Mouse (Mus musculus) midbrain, embryonic 14.5 days (tissue): ENCODE measurements around the gene Sap18b. TPM values are rescaled to one million over a fixed set of nuclear protein-coding genes. Genes with fewer than 3 reads are reported as not detected.
A peak's percentile ranks its signal among the peaks of the same experiment; 100 is the strongest.

ENCODE experiments used
- ATAC-seq: fragments of 200-750 bp; cut with Nextera tagmentation; 2 replicates; pipeline ENCODE4 v1.8.0; 2017; ENCODE audit warnings: moderate number of reproducible peaks, moderate library complexity; ENCODE audit not compliant: low FRiP score, low TSS enrichment
- DNase-seq: peaks from one replicate; pipeline ENCODE4 v3.0.0-alpha.2; 2015
- H3K27ac ChIP-seq: fragments of 300-500 bp; sonication (generic); replicated peaks from 2 replicates; pipeline ENCODE4 v1.5.1; 2014; ENCODE audit warnings: mild to moderate bottlenecking, low read depth, low read length, moderate library complexity
- H3K27me3 ChIP-seq: fragments of 300-500 bp; sonication (generic); 2 replicates; pipeline ENCODE4 v1.6.1; 2014; ENCODE audit warnings: low read length, control low read depth, mixed read lengths; ENCODE audit not compliant: control insufficient read depth, insufficient read depth
- H3K36me3 ChIP-seq: fragments of 300-500 bp; sonication (generic); 2 replicates; pipeline ENCODE4 v1.6.1; 2014; ENCODE audit warnings: low read length, control low read depth; ENCODE audit not compliant: control insufficient read depth, insufficient read depth
- H3K4me1 ChIP-seq: fragments of 300-500 bp; sonication (generic); 2 replicates; pipeline ENCODE4 v1.6.1; 2014; ENCODE audit warnings: mild to moderate bottlenecking, antibody characterized with exemption, low read length, control low read depth; ENCODE audit not compliant: control insufficient read depth, insufficient read depth
- H3K4me2 ChIP-seq: fragments of 300-500 bp; sonication (generic); 2 replicates; pipeline ENCODE4 v1.6.1; 2014; ENCODE audit warnings: mild to moderate bottlenecking, low read length, moderate library complexity
- H3K4me3 ChIP-seq: fragments of 300-500 bp; sonication (generic); replicated peaks from 2 replicates; pipeline ENCODE4 v1.5.1; 2014; ENCODE audit warnings: low read depth, low read length
- H3K9ac ChIP-seq: fragments of 300-500 bp; sonication (generic); replicated peaks from 2 replicates; pipeline ENCODE4 v1.6.1; 2014; ENCODE audit warnings: mild to moderate bottlenecking, low read length, moderate library complexity
- H3K9me3 ChIP-seq: fragments of 300-500 bp; sonication (generic); 2 replicates; pipeline ENCODE4 v1.6.1; 2016; ENCODE audit warnings: low read length, control low read depth, mixed read lengths; ENCODE audit not compliant: control insufficient read depth
- WGBS: fragments of 180-500 bp; shearing (Covaris S2); extraction: QIAGEN DNeasy Blood & Tissue Kit; methylation state at CpG from one replicate; pipeline ENCODE4 v1.1.7; 2014; 5-methylcytosine and 5-hydroxymethylcytosine counted together
- polyA plus RNA-seq: library from polyadenylated mRNA; unstranded; fragments of >200 nt; fragmentation: Nextera tagmentation; extraction: Ambion mirVana; gene quantifications from 2 replicates; pipeline ENCODE4 v1.2.1, GENCODE M21; 2014

The Sap18b gene
- polyA plus RNA-seq, 1 experiment from 2014 or later: 233 TPM

DNA sequence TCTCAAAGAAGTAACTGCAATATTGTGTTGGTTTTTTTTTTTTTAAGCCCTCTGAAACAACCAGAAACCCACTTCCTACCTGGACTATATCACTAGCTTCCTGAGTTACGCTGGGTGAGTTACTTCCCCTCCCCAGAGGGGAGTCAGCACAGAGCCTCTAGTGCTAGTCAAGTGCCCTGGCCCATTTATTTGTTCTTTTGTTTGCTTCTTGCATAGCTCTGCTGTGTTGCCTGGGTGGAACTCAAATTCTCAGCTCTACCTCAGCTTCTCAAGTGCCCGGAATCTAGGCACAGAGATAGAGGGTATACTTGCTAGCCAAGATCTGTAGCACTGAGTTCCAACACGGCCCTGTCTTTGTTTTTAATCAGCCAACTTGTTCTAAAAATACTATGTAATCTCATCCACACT, 15.0 kb upstream of the Sap18b start:
- no peak overlapping the region for H3K9ac ChIP-seq
- DNase-seq (no peak), ATAC-seq (no peak)
- H3K27me3 ChIP-seq: no peaks in the 10 kb centered on the region
- H3K4me3 ChIP-seq: no peak overlapping the region
- no peaks in the 10 kb centered on the region for H3K9me3 ChIP-seq
- H3K4me1 ChIP-seq: peaks cover 11% of the 10 kb centered on the region
- no peak overlapping the region for H3K4me2 ChIP-seq
- no peaks in the 10 kb centered on the region for H3K36me3 ChIP-seq
- no peak overlapping the region for H3K27ac ChIP-seq
- WGBS: 70% methylated on average over 3 of the region's 3 CpGs

DNA sequence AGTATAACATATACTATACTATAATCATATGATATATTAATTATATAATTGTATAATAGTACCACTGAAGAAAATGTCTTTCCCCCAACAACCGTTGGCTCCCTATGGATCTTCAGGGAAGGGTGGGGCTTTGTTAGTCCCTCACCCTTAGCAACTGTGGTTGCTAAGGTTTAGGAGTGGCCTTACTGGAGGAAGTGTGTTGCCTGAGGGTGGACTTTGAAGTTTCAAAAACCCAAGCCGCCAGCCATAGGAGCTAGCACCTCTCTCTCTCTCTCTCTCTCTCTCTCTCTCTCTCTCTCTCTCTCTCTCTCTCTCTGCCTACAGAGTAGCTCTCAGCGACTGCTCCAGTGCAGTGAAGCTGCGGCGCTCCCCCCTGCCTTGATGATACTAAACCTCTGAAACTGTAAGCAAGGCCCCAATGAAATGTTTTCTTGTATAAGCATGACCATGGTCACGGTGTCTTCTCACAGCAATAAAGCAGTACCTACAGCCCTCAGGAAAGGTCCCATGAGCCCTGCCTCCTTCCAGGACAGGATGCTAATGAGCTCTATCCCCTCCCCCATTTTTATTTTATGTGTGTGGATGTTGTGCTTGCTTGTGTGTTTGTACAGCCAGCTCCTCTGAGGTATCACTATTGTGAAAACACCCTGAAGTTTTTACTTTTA, 9.0 kb upstream of the Sap18b start:
- Histone ChIP-seq H3K4me2 (no peak overlapping the region), H3K9me3 (no peaks in the 10 kb centered on the region), H3K27ac (no peak overlapping the region), H3K9ac (no peak overlapping the region), H3K27me3 (no peaks in the 10 kb centered on the region), H3K4me1 (no peaks in the 10 kb centered on the region), H3K4me3 (no peak overlapping the region), H3K36me3 (no peaks in the 10 kb centered on the region)
- ATAC-seq: no peak
- 49% methylated on average over 6 of the region's 6 CpGs for WGBS
- peak; percentile 21 for DNase-seq

- Histone ChIP-seq H3K9me3 (no peaks in the 10 kb centered on the region), H3K4me1 (no peaks in the 10 kb centered on the region), H3K4me3 (no peak overlapping the region), H3K36me3 (no peaks in the 10 kb centered on the region), H3K9ac (no peak overlapping the region), H3K27me3 (no peaks in the 10 kb centered on the region), H3K27ac (no peak overlapping the region), H3K4me2 (no peak overlapping the region)
- no peak for DNase-seq
- WGBS: 61% methylated on average over 3 of the region's 3 CpGs
- ATAC-seq: no peak
Measured at GRCm38 (mm10) chr8:95817597-95817996, 7.5 kb upstream of the Sap18b start.

- DNase-seq: no peak
- WGBS: 36% methylated on average over 1 of the region's 1 CpGs
Measured at GRCm38 (mm10) chr8:95818211-95818610, 6.9 kb upstream of the Sap18b start.

GRCm38 (mm10) chr8:95821266-95821665, 3.9 kb upstream of the Sap18b start:
- no peaks in the 10 kb centered on the region for H3K27me3 ChIP-seq
- H3K36me3 ChIP-seq: no peaks in the 10 kb centered on the region
- no peak overlapping the region for H3K9ac ChIP-seq
- no peaks in the 10 kb centered on the region for H3K4me1 ChIP-seq
- DNase-seq (no peak), ATAC-seq (no peak)
- no peaks in the 10 kb centered on the region for H3K9me3 ChIP-seq
- H3K27ac ChIP-seq: no peak overlapping the region
- no peak overlapping the region for H3K4me3 ChIP-seq
- 89% methylated on average over 6 of the region's 6 CpGs for WGBS
- H3K4me2 ChIP-seq: no peak overlapping the region

More at GRCm38 (mm10) chr8:95818211-95818610, 6.9 kb upstream of the Sap18b start:
- Histone ChIP-seq H3K36me3 (no peaks in the 10 kb centered on the region), H3K27ac (no peak overlapping the region), H3K9me3 (no peaks in the 10 kb centered on the region), H3K27me3 (no peaks in the 10 kb centered on the region), H3K4me1 (no peaks in the 10 kb centered on the region), H3K4me2 (no peak overlapping the region), H3K9ac (no peak overlapping the region), H3K4me3 (no peak overlapping the region)
- ATAC-seq: no peak

DNA sequence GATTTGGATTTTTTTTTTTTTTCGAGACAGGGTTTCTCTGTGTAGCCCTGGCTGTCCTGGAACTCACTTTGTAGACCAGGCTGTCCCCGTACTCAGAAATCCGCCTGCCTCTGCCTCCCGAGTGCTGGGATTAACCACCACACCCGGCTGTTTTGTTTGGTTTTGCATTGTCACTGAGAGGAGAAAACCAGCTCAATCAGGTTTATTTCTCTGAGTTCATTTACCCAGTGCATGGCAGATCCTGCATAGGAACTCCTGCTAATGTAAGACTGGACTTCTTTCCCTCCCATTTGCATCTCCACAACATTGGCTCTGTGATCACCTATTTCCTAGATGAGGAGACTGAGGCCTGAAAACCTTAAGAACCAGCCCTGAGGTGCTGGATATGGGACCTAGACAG, 3.0 kb upstream of the Sap18b start:
- DNase-seq (no peak), ATAC-seq (no peak)
- WGBS: 84% methylated on average over 5 of the region's 5 CpGs

GRCm38 (mm10) chr8:95822699-95823098, 2.4 kb upstream of the Sap18b start:
- WGBS: 84% methylated on average over 3 of the region's 3 CpGs
- H3K9ac ChIP-seq: no peak overlapping the region
- no peak overlapping the region for H3K4me3 ChIP-seq
- no peak for DNase-seq
- H3K9me3 ChIP-seq: no peaks in the 10 kb centered on the region
- ATAC-seq: no peak
- no peaks in the 10 kb centered on the region for H3K4me1 ChIP-seq
- no peak overlapping the region for H3K4me2 ChIP-seq
- no peaks in the 10 kb centered on the region for H3K36me3 ChIP-seq
- H3K27me3 ChIP-seq: no peaks in the 10 kb centered on the region
- no peak overlapping the region for H3K27ac ChIP-seq

More for the DNA sequence above, 3.0 kb upstream of the Sap18b start:
- Histone ChIP-seq H3K9ac (no peak overlapping the region), H3K27ac (no peak overlapping the region), H3K27me3 (no peaks in the 10 kb centered on the region), H3K4me3 (no peak overlapping the region), H3K4me2 (no peak overlapping the region), H3K36me3 (no peaks in the 10 kb centered on the region), H3K9me3 (no peaks in the 10 kb centered on the region), H3K4me1 (no peaks in the 10 kb centered on the region)

DNA sequence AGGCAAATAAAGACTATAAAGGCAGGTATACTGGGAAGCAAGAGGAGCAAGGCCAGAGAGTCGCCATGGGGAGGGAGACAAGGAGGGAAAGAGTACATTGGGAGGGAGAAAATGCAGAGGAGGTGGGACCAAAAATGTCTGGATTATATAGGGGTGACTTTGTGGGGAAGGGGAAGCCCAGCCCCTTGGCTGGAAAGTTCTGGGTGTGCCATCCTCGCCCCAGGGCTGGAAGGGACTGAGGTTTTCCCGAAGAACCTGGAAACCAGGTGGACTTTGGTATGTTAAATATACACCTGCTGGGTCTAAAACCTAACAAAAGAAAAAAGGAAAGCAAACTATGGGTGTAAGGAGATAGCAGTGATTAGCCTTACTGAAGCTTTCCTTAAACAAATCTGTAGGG, 5.0 kb downstream of the Sap18b start:
- Histone ChIP-seq H3K36me3 (no peaks in the 10 kb centered on the region), H3K9ac (no peak overlapping the region), H3K9me3 (no peaks in the 10 kb centered on the region), H3K27ac (no peak overlapping the region), H3K4me3 (no peak overlapping the region), H3K27me3 (no peaks in the 10 kb centered on the region), H3K4me1 (peaks cover 10% of the 10 kb centered on the region; the same call in 1 of the 2 replicates), H3K4me2 (no peak overlapping the region)
- DNase-seq (no peak), ATAC-seq (no peak)
- 83% methylated on average over 3 of the region's 3 CpGs for WGBS
